Mouse (Mus musculus) neural tube, embryonic 15.5 days (tissue): ENCODE measurements around the gene Edil3. TPM values are rescaled to one million over a fixed set of nuclear protein-coding genes. Genes with fewer than 3 reads are reported as not detected.

Experiments used
- ATAC-seq: fragments of 200-750 bp; cut with Nextera tagmentation; 2 replicates; pipeline ENCODE4 v1.8.0; 2017; ENCODE audit warnings: mild to moderate bottlenecking, moderate TSS enrichment, moderate library complexity; ENCODE audit not compliant: low FRiP score
- H3K27ac ChIP-seq: fragments of 300-500 bp; sonication (generic); replicated peaks from 2 replicates; pipeline ENCODE4 v1.5.1; 2015; ENCODE audit warnings: mild to moderate bottlenecking, inconsistent platforms
- H3K27me3 ChIP-seq: fragments of 300-500 bp; sonication (generic); replicated peaks from 2 replicates; pipeline ENCODE4 v1.6.1; 2015; ENCODE audit warnings: inconsistent platforms
- H3K36me3 ChIP-seq: fragments of 300-500 bp; sonication (generic); 2 replicates; pipeline ENCODE4 v1.6.1; 2015; ENCODE audit warnings: inconsistent platforms
- H3K4me1 ChIP-seq: fragments of 300-500 bp; sonication (generic); 2 replicates; pipeline ENCODE4 v1.6.1; 2015; ENCODE audit warnings: inconsistent platforms
- H3K4me2 ChIP-seq: fragments of 300-500 bp; sonication (generic); 2 replicates; pipeline ENCODE4 v1.6.1; 2015; ENCODE audit warnings: inconsistent platforms, mild to moderate bottlenecking, moderate library complexity
- H3K4me3 ChIP-seq: fragments of 300-500 bp; sonication (generic); replicated peaks from 2 replicates; pipeline ENCODE4 v1.5.1; 2015; ENCODE audit warnings: mild to moderate bottlenecking, inconsistent platforms
- H3K9ac ChIP-seq: fragments of 300-500 bp; sonication (generic); replicated peaks from 2 replicates; pipeline ENCODE4 v1.6.1; 2015; ENCODE audit warnings: mild to moderate bottlenecking, inconsistent platforms
- H3K9me3 ChIP-seq: fragments of 300-500 bp; sonication (generic); replicated peaks from 2 replicates; pipeline ENCODE4 v1.6.1; 2016; ENCODE audit warnings: inconsistent platforms
- WGBS: fragments of 180-500 bp; shearing (Covaris S2); methylation state at CpG from one replicate; pipeline ENCODE4 v1.1.7; 2015; ENCODE audit warnings: mixed read lengths; 5-methylcytosine and 5-hydroxymethylcytosine counted together
- polyA plus RNA-seq: library from polyadenylated mRNA; unstranded; fragments of >200 nt; fragmentation: Nextera tagmentation; extraction: Ambion mirVana; gene quantifications from 2 replicates; pipeline ENCODE4 v1.2.1, GENCODE M21; 2015

Gene Edil3
- polyA plus RNA-seq, 1 experiment from 2014 or later = 66.3 TPM

GRCm38 (mm10) chr13:89146056-89146547 is 324.8 kb downstream of the Edil3 start:
- H3K4me2 ChIP-seq = no peak overlapping the region
- H3K9ac ChIP-seq = no peak overlapping the region
- H3K9me3 ChIP-seq = no peaks in the 10 kb centered on the region
- ATAC-seq = 0 out of 2 replicates have a peak, but pooled peaks have one; percentile 47
- WGBS = 63% methylated on average over 4 of the region's 4 CpGs
- no peak overlapping the region for H3K4me3 ChIP-seq
- H3K4me1 ChIP-seq = no peaks in the 10 kb centered on the region
- H3K27me3 ChIP-seq = no peaks in the 10 kb centered on the region
- H3K36me3 ChIP-seq = no peaks in the 10 kb centered on the region
- H3K27ac ChIP-seq = peak overlapping the region; percentile 18; the same call in 1 of the 2 replicates

- 66% methylated on average over 3 of the region's 3 CpGs for WGBS
- H3K9ac ChIP-seq = no peak overlapping the region
These were observed 330.6 kb downstream of the Edil3 start for GRCm38 (mm10) chr13:89151878-89152277.

GRCm38 (mm10) chr13:89167960-89168359 is 346.7 kb downstream of the Edil3 start:
- Histone ChIP-seq H3K27me3 (no peaks in the 10 kb centered on the region), H3K36me3 (no peaks in the 10 kb centered on the region), H3K27ac (no peak overlapping the region), H3K9ac (no peak overlapping the region), H3K4me1 (no peaks in the 10 kb centered on the region), H3K9me3 (no peaks in the 10 kb centered on the region), H3K4me2 (no peak overlapping the region), H3K4me3 (no peak overlapping the region)
- WGBS = 93% methylated on average over 1 of the region's 1 CpGs
- ATAC-seq = no peak

More at GRCm38 (mm10) chr13:89151878-89152277, 330.6 kb downstream of the Edil3 start:
- Histone ChIP-seq H3K27ac (no peak overlapping the region), H3K4me1 (no peaks in the 10 kb centered on the region), H3K4me2 (no peak overlapping the region), H3K27me3 (no peaks in the 10 kb centered on the region), H3K9me3 (no peaks in the 10 kb centered on the region), H3K4me3 (no peak overlapping the region), H3K36me3 (no peaks in the 10 kb centered on the region)
- ATAC-seq = no peak

DNA sequence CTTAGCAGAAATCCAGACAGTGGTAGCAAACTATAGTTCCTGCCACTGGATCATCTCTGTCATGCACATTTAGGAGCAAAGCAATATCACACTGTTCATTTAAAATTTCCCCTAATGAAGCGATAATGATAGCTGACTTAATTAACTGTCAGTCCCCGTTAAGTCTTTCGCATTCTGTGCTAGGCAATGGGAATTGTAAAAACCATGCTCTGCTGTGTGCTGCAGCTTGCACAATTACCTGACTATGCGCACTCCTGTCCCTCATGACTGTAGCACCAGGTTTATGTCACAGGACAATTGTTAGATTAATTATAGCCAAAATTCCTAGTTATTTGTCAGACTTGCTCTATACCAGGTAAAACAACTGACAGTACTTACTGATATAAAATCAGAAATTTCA is 348.8 kb downstream of the Edil3 start:
- WGBS = 51% methylated on average over 4 of the region's 4 CpGs

DNA sequence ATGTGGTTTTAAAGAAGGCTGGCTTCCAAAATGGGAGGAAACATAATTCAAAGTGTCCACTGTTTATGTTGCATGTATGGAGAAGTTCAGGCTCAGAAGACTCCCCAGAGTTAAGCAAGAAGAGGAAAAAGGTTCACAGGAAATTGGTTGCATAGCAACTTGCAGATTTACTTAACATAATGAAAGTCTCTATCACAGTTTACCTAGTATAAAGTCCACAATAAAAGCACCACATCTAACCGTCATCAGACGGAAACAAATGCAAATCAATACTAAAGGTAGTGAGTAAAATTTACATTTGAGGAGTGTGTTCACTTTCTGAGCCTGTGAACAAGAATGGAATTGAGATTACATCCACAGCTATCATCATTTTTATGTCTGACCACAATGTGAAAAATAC is 353.9 kb downstream of the Edil3 start:
- WGBS = 81% methylated on average over 2 of the region's 2 CpGs
- Histone ChIP-seq H3K9me3 (no peaks in the 10 kb centered on the region), H3K9ac (no peak overlapping the region), H3K27me3 (no peaks in the 10 kb centered on the region), H3K4me3 (no peak overlapping the region), H3K4me1 (no peaks in the 10 kb centered on the region), H3K27ac (no peak overlapping the region), H3K4me2 (no peak overlapping the region), H3K36me3 (no peaks in the 10 kb centered on the region)
- no peak for ATAC-seq

More for the DNA sequence above, 348.8 kb downstream of the Edil3 start:
- no peaks in the 10 kb centered on the region for H3K27me3 ChIP-seq
- no peaks in the 10 kb centered on the region for H3K9me3 ChIP-seq
- no peaks in the 10 kb centered on the region for H3K36me3 ChIP-seq
- H3K4me1 ChIP-seq = no peaks in the 10 kb centered on the region
- H3K9ac ChIP-seq = no peak overlapping the region
- H3K4me2 ChIP-seq = no peak overlapping the region
- no peak overlapping the region for H3K27ac ChIP-seq
- ATAC-seq = no peak
- H3K4me3 ChIP-seq = no peak overlapping the region

- no peak for ATAC-seq
- 0 out of 2 replicates have a peak, but pooled peaks cover 2% of the 10 kb centered on the region for H3K36me3 ChIP-seq
- 98% methylated on average over 1 of the region's 1 CpGs for WGBS
These were observed 367.8 kb downstream of the Edil3 start for GRCm38 (mm10) chr13:89189051-89189450.

DNA sequence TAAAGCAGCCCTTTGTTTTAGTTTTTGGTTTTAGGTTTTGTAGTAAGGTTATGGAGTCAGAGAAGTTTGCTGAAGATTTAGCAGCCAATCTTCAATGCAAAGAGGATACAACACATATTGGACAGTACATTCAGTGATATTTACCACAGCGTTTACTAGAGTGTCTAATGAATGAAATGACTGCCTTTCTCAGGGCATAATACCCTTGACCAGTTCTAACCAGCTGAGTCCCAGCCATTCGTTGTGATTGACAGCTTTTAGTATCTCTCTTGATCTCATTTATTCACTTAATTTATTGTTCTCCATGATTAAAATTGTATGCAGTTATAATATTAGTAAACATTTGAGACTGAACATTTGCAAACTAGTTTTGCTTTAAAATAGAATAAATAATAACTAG is 375.7 kb downstream of the Edil3 start:
- ATAC-seq = no peak
- WGBS = 50% methylated on average over 2 of the region's 2 CpGs

More at GRCm38 (mm10) chr13:89189051-89189450, 367.8 kb downstream of the Edil3 start:
- Histone ChIP-seq H3K27me3 (no peaks in the 10 kb centered on the region), H3K4me3 (no peak overlapping the region), H3K4me2 (no peak overlapping the region), H3K9ac (no peak overlapping the region), H3K9me3 (no peaks in the 10 kb centered on the region), H3K27ac (no peak overlapping the region), H3K4me1 (no peaks in the 10 kb centered on the region)

GRCm38 (mm10) chr13:89199275-89199674 is 378.0 kb downstream of the Edil3 start:
- H3K27ac ChIP-seq = no peak overlapping the region
- H3K27me3 ChIP-seq = no peaks in the 10 kb centered on the region
- H3K9me3 ChIP-seq = no peaks in the 10 kb centered on the region
- ATAC-seq = no peak
- H3K36me3 ChIP-seq = no peaks in the 10 kb centered on the region
- no peak overlapping the region for H3K9ac ChIP-seq
- 75% methylated on average over 2 of the region's 2 CpGs for WGBS
- no peak overlapping the region for H3K4me2 ChIP-seq
- no peak overlapping the region for H3K4me3 ChIP-seq
- H3K4me1 ChIP-seq = no peaks in the 10 kb centered on the region

More for the DNA sequence above, 375.7 kb downstream of the Edil3 start:
- H3K4me2 ChIP-seq = no peak overlapping the region
- no peaks in the 10 kb centered on the region for H3K27me3 ChIP-seq
- H3K4me3 ChIP-seq = no peak overlapping the region
- no peak overlapping the region for H3K9ac ChIP-seq
- H3K4me1 ChIP-seq = no peaks in the 10 kb centered on the region
- no peak overlapping the region for H3K27ac ChIP-seq
- no peaks in the 10 kb centered on the region for H3K9me3 ChIP-seq
- H3K36me3 ChIP-seq = no peaks in the 10 kb centered on the region

DNA sequence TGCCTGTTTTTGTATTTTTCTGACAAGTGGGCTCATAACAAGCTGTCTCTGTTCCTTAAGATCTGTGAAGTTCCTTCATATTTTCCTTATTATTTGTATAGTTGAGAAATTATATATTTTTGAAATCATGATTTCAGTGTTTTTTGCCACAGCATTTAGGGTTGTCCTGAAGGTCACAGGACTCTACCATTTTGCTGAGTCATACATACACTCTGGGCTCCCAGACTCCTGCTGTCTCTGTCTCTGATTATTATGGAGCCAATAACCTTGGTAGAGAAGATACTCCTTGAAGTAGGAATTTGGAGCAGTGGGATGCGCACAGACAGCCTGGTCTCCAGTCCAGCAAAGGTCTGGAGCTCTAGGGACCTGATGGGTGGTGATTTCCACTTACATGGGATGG is 416.8 kb downstream of the Edil3 start:
- H3K4me2 ChIP-seq = no peak overlapping the region
- no peaks in the 10 kb centered on the region for H3K9me3 ChIP-seq
- H3K9ac ChIP-seq = no peak overlapping the region
- no peak overlapping the region for H3K27ac ChIP-seq
- no peaks in the 10 kb centered on the region for H3K27me3 ChIP-seq
- no peaks in the 10 kb centered on the region for H3K4me1 ChIP-seq
- ATAC-seq = no peak
- no peaks in the 10 kb centered on the region for H3K36me3 ChIP-seq
- 96% methylated on average over 1 of the region's 1 CpGs for WGBS
- H3K4me3 ChIP-seq = no peak overlapping the region

DNA sequence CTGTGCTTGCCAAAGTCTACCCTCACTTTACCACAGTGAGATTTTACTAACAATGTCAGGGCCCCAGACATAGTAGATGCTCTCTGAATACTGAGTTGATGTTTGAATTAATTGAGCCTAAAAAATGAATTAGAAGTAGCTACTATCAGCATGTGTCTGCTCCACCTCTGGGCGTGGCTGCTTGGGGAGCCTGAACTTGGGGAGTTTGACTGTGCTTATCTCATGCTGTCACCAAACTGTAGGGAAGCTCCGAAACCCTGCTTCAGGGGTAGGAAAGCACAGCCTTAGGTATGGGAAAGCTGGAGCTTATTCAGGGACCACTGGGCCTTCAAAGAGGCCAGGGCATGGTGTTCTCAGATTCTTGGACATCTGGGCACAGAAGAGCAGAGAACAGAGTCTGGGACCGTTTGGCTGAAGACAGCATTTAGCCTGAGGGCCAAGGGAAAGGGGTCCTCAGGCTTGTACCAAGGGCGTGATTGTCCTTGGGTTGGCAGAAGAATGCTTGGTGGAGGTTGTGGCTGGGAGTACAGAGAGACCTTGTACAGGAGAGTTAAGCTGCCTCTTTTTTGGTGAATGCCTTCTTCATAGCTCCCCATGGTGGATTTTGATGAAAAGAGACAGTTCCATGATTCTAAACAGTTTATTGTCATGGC is 432.8 kb downstream of the Edil3 start:
- H3K27me3 ChIP-seq = no peaks in the 10 kb centered on the region
- H3K4me2 ChIP-seq = no peak overlapping the region
- 90% methylated on average over 4 of the region's 4 CpGs for WGBS
- no peaks in the 10 kb centered on the region for H3K36me3 ChIP-seq
- no peak overlapping the region for H3K9ac ChIP-seq
- H3K27ac ChIP-seq = no peak overlapping the region
- no peaks in the 10 kb centered on the region for H3K4me1 ChIP-seq
- no peak for ATAC-seq
- no peaks in the 10 kb centered on the region for H3K9me3 ChIP-seq
- H3K4me3 ChIP-seq = no peak overlapping the region

DNA sequence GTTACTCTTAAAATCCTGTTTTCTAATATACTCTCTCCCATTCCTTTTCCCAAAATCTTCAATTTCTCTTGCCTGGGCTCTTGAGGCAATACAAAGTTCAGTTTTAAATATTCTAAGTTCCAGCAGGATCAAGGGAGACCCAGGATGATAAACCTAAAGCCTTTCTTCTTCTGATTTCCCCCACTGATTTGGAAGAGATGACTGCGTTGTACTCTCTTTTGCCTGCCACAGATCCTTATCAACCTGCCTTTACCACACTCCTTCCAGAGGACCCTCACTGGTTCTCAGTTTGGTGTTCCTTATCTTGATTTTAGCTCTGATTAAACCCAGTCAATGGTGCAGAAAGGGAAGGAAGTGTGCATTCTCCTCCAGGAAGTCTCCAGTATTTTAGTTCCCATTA is 435.6 kb downstream of the Edil3 start:
- Histone ChIP-seq H3K27me3 (no peaks in the 10 kb centered on the region), H3K4me1 (no peaks in the 10 kb centered on the region), H3K9ac (no peak overlapping the region), H3K27ac (no peak overlapping the region), H3K36me3 (no peaks in the 10 kb centered on the region), H3K4me2 (no peak overlapping the region), H3K9me3 (no peaks in the 10 kb centered on the region), H3K4me3 (no peak overlapping the region)
- WGBS = 85% methylated on average over 1 of the region's 1 CpGs
- no peak for ATAC-seq

DNA sequence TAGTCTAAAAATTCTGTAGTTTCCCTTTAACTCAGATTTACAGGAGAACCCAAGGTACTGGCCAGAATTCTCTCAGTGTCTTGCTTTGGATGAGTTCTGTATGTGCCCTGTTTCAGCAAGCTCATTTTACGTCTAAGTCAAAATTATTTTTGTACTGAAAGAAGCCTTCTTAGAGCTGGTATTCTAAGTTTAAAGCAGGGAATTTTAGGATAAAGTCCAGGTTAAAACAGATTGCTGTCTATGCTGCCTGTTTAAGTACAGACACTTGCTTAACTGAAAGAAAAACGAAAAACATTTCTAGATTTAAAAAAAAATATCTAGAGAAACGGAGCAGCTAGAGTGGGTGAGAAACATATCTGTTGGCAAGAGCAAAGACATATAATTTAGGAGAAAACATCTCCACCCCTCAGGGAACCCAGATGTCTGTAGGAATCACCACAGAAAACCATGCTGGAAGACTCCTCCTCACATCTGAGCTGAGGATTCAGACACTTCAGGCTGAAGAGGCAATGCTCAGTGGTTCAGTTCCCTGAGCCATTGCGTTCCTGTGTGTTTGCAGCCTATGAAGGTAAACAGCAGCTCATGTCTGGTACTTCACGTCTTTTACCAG is 465.5 kb downstream of the Edil3 start:
- Histone ChIP-seq H3K4me3 (no peak overlapping the region), H3K4me2 (no peak overlapping the region), H3K4me1 (no peaks in the 10 kb centered on the region), H3K27ac (no peak overlapping the region), H3K9me3 (no peaks in the 10 kb centered on the region), H3K36me3 (no peaks in the 10 kb centered on the region), H3K27me3 (no peaks in the 10 kb centered on the region), H3K9ac (no peak overlapping the region)
- WGBS = 81% methylated on average over 5 of the region's 5 CpGs
- ATAC-seq = no peak
